Mouse (Mus musculus) brown adipose tissue, adult 24 weeks (tissue): Measurements from ENCODE around the gene Sox30. TPM values are rescaled to one million over a fixed set of nuclear protein-coding genes. Genes with fewer than 3 reads are reported as not detected.
A peak's percentile ranks its signal among the peaks of the same experiment; 100 is the strongest.

Experiments used
- H3K27ac ChIP-seq: fragments of 200-500 bp; replicated peaks from 2 replicates; pipeline ENCODE4 v1.5.1; 2012; ENCODE audit warnings: low read depth, mild to moderate bottlenecking, low read length
- H3K4me1 ChIP-seq: fragments of 200-500 bp; 2 replicates; pipeline ENCODE4 v1.6.1; 2012; ENCODE audit warnings: low read length, mixed read lengths; ENCODE audit not compliant: control insufficient read depth, insufficient read depth, insufficient read length
- H3K4me3 ChIP-seq: fragments of 200-500 bp; 2 replicates; pipeline ENCODE4 v1.5.1; 2012; ENCODE audit warnings: low read depth, mild to moderate bottlenecking, low read length, moderate library complexity; ENCODE audit not compliant: insufficient read depth
- polyA plus RNA-seq: library from polyadenylated mRNA; stranded (reverse); fragments of >200 nt; gene quantifications from 2 replicates; pipeline ENCODE4 v1.2.4, GENCODE M21; 2012; ENCODE audit not compliant: missing spikeins, insufficient read depth, insufficient read length

The Sox30 gene
- polyA plus RNA-seq: 0.36 TPM in 1 of 2 replicates, not detected in the other

DNA sequence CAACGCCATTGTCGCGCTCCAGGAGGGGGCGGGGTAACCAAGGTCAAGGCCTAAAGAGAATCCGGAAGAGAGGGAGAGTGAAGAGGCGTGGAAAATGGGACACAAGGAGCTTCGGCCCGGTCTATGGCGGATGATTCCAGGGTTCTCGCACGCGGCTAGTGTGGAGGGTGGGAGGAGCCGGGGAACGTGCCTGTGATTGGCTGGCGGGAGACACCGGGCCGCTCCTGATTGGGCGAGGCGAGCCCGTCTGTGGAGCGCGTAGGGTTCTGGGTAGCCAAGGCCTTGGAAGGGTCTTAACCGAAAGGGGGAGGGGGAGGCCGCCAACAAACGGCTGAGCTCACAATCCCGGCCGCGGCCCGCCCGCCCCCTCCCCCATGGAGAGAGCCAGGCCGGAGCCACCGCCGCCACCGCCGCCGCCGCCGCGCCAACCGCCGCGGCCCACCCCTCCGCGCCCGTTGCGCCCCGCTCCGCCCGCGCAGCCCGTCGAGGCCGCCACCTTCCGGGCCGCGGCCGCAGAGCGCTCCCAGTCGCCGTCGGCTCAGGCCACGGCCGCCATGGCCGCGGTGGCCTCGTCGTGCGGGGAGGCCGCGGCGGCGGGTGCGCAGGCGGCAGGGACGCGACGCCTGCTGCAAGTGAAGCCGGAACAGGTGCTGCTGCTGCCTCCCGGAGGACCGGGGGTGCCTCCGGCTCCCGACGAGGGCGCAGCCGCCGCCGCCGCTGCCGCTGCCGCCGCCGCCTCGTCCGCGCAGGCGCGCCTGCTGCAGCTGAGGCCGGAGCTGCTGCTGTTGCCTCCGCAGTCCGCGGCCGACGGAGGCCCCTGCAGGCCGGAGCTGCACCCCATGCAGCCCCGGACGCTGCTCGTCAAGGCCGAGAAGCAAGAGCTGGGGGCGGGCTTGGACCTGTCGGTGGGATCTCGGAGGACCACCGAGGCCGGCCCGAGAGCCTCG, at the start of gene Sox30:
Gene Sox30, plus strand, starts transcription at position 365 of the 947 bp plus-strand sequence.
- H3K4me3 ChIP-seq: peak within 1 kb of the TSS; percentile 71
- H3K4me1 ChIP-seq: no peaks in the 10 kb centered on the region
- H3K27ac ChIP-seq: no peak within 1 kb of the TSS

- H3K27ac ChIP-seq: no peak overlapping the region
- H3K4me3 ChIP-seq: no peak overlapping the region
- no peaks in the 10 kb centered on the region for H3K4me1 ChIP-seq
These were observed 47.3 kb upstream of the Sox30 start for GRCm38 (mm10) chr11:45932771-45933170.

DNA sequence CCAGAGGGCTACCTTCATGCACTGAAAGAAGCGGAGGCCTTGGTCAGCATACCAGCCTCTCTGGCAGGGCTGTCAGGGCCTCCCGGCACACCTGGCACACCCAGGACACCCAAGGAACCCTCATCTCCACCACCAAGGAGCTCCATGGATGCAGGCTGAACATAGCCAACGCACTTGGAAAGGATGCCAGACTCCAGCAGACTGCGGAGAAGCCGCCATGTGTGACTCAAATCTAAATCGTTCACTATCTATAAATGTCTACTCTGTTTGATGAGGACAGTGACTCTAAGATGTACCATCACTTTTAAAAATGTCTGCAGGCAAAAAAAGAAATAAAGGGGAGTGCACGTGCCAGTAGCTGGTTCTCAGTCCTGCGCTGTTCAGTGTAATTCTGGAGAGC, 42.6 kb upstream of the Sox30 start:
- Histone ChIP-seq H3K27ac (no peak overlapping the region), H3K4me3 (no peak overlapping the region), H3K4me1 (no peaks in the 10 kb centered on the region)

DNA sequence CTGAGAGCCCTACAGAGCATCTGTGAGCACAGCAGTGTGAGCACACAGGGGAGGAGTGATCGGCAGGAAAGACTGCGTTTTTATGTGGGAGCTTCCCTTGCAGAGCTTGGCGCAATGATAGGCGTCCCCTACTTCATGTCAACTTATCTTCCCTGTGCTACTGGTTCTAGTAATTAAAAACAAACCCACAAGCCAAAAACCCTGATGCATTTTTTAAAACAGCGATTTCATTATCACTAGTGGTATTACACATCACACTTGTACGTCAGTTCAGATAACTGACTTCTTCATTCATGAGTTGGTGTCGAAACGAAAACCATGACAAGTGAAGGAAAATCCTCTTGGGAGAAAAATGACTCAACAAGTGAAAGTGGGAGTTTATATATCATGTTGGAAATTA, 41.2 kb upstream of the Sox30 start:
- H3K27ac ChIP-seq: no peak overlapping the region
- no peak overlapping the region for H3K4me3 ChIP-seq
- peaks cover 3% of the 10 kb centered on the region; the same call in 1 of the 2 replicates for H3K4me1 ChIP-seq

- H3K4me1 ChIP-seq: peaks cover 3% of the 10 kb centered on the region; the same call in 1 of the 2 replicates
- H3K4me3 ChIP-seq: no peak overlapping the region
- H3K27ac ChIP-seq: no peak overlapping the region
These were observed 37.8 kb upstream of the Sox30 start for GRCm38 (mm10) chr11:45942281-45942680.

DNA sequence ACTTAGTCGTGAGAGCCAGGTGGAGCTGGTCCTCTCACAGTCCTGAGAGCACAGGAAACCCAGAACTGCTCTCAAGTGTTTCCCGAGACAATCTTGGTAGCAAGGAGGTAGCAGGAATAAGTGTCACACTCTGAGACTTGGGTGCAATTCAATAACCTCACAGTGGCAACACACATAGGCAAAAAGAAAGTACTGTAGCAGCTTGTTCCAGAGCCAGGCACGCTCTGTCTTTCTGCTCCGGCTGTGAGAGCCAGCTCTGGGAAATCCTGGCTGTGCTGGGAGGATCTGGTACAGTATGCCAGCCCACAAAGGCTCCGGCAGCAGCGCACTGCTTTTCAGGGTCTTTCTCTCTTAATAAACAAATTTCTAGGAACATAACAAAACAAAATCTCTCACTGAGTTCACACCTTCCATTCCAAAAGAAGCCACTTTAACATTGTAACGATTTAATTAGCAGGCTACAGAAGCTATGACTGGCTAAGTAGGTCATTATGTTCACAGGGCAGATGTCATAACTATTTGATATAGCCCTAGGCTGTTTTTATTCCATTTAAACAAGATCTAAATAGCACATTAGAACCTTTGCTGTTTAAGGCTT, 36.9 kb upstream of the Sox30 start:
- H3K27ac ChIP-seq: no peak overlapping the region
- H3K4me3 ChIP-seq: no peak overlapping the region
- H3K4me1 ChIP-seq: peaks cover 3% of the 10 kb centered on the region; the same call in 1 of the 2 replicates

GRCm38 (mm10) chr11:45943891-45944642, 36.0 kb upstream of the Sox30 start:
- no peak overlapping the region for H3K27ac ChIP-seq
- peak overlapping the region; percentile 94 for H3K4me3 ChIP-seq
- peaks cover 3% of the 10 kb centered on the region; the same call in 1 of the 2 replicates for H3K4me1 ChIP-seq

DNA sequence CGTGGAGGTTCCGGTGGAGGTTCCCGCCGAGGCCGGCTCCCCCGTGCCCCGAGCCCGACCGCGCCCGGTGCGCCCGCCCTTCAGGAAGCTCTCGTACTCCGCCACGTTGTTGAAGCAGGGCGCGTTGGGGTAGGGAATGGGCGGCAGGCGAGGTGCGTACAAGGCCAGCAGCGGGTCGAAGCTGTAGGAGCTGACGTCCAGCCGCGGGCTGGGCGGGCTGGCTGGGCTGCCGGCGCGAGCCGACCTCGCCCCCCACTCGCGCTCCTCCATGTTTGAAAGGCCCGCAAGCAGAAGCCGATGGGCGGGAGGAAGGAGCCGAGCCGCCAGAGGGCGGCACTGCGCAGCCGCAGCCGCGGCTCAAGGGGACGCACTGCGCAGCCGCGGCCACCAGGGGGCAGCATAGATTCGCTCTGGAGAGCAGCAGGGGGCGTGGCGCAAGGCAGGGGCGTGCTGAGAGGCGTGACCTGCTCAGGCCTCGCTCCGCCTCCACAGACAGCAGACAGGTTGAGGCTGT, 35.4 kb upstream of the Sox30 start, which contains the start of gene Lsm11:
Gene Lsm11, minus strand, starts transcription at position 293 of the 514 bp plus-strand sequence.
- H3K27ac ChIP-seq: peak within 1 kb of the TSS; percentile 50; the same call in 1 of the 2 replicates
- H3K4me3 ChIP-seq: peak within 1 kb of the TSS; percentile 94
- H3K4me1 ChIP-seq: peaks cover 3% of the 10 kb centered on the region; the same call in 1 of the 2 replicates

DNA sequence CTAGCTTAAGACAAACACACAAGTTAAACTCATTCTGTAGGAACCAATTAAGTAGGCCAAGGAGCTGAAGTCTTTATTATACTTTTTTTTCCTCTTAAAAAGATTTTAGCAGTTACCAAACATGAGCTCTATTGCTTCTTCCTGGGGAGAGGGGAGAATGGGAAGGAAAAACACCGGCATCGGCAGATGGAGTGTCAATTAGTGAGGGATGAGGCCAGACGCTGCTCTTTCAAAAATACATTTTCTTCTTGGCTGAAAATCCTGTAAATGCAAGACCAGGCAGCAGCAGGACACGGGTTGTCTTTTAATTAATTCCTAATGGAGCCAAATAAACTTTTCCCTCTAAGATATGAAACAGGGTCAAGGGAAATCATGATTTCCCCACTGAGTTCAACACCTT, 33.3 kb upstream of the Sox30 start:
- Histone ChIP-seq H3K27ac (no peak overlapping the region), H3K4me1 (peaks cover 3% of the 10 kb centered on the region; the same call in 1 of the 2 replicates), H3K4me3 (no peak overlapping the region)

- H3K27ac ChIP-seq: no peak overlapping the region
- no peak overlapping the region for H3K4me3 ChIP-seq
- peaks cover 3% of the 10 kb centered on the region; the same call in 1 of the 2 replicates for H3K4me1 ChIP-seq
These were observed 32.6 kb upstream of the Sox30 start for GRCm38 (mm10) chr11:45947491-45947890.

- no peaks in the 10 kb centered on the region for H3K4me1 ChIP-seq
- peak within 1 kb of the TSS; percentile 98 for H3K27ac ChIP-seq
- peak within 1 kb of the TSS; percentile 99 for H3K4me3 ChIP-seq
These were observed 24.9 kb upstream of the Sox30 start, which contains the start of gene Thg1l for GRCm38 (mm10) chr11:45955127-45955627. TSS of gene Thg1l (minus strand) at chr11:45955494.

DNA sequence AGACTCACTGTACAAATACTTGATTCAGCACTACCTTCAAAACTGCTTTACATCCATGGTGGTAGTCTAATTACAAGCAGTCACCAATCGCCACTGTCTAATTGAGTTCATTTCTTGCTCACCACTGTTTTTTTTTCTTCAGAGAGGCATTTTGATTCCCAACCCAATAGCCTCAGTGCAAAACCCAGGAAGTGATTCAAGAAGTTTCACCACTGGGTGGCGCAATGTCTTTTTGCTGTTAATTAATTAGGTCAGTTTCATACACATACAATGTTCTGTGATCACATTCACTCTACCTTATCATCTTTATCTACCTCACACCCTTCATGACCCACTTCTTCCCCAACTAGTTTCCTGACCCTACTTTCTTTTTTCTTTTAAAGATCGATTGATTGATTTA, 20.5 kb upstream of the Sox30 start:
- no peak overlapping the region for H3K4me3 ChIP-seq

DNA sequence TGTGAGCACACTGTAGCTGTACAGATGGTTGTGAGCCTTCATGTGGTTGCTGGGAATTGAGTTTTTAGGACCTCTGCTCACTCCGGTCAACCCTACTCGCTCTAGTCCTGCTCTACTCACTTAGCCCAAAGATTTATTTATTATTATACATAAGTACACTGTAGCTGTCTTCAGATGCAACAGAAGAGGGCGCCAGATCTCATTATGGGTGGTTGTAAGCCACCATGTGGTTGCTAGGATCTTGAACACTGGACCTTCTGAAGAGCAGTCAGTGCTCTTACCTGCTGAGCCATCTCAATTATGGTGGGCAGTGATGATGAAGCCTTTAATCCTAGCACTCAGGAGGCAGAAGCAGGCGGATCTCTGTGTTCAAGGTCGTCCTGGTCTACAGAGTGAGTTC, 20.1 kb upstream of the Sox30 start:
- H3K4me1 ChIP-seq: no peaks in the 10 kb centered on the region
- H3K4me3 ChIP-seq: no peak overlapping the region
- H3K27ac ChIP-seq: no peak overlapping the region

More for the DNA sequence above, 20.5 kb upstream of the Sox30 start:
- Histone ChIP-seq H3K4me1 (no peaks in the 10 kb centered on the region), H3K27ac (no peak overlapping the region)

DNA sequence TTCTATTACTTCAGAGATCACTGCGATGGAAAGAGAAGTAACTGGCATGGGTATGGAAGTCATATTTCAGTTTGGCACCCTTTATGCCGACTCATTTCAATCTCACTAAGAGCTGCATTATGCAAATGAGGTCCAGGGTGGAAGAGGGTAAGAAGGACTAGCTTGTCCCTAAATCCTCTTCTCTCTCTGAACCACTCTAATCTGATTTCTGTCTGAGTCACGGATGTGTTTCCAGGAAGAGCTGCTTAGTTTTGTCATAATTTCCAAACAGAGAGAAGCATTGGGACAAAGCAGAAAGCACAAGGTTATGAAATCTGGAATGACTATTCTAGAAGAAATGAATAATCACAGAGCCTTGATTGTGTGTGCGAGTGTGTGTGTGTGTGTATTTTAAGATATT, 13.2 kb upstream of the Sox30 start:
- Histone ChIP-seq H3K27ac (no peak overlapping the region), H3K4me1 (no peaks in the 10 kb centered on the region), H3K4me3 (no peak overlapping the region)
